Mouse (Mus musculus) T-cell, adult 2 months (primary cell): ENCODE data around the gene Heg1.
A peak's percentile ranks its signal among the peaks of the same experiment; 100 is the strongest.

Source experiments
- DNase-seq: peaks from one replicate; pipeline ENCODE4 v3.0.0; 2022; ENCODE audit warnings: low spot score

Heg1 gene

GRCm38 (mm10) chr16:33705258-33705657 is 21.1 kb downstream of the Heg1 start:
- DNase-seq: peak; percentile 39

GRCm38 (mm10) chr16:33706111-33706890 is 22.1 kb downstream of the Heg1 start:
- DNase-seq: no peak

- peak; percentile 82 for DNase-seq
Observed at GRCm38 (mm10) chr16:33708031-33708430, 23.9 kb downstream of the Heg1 start.

- DNase-seq: no peak
Observed at GRCm38 (mm10) chr16:33708585-33709397, 24.6 kb downstream of the Heg1 start.

- peak; percentile 87 for DNase-seq
Observed at GRCm38 (mm10) chr16:33714271-33714670, 30.1 kb downstream of the Heg1 start.

- DNase-seq: no peak
Observed at GRCm38 (mm10) chr16:33723241-33723640, 39.1 kb downstream of the Heg1 start.

- no peak for DNase-seq
Observed at GRCm38 (mm10) chr16:33723983-33724382, 39.8 kb downstream of the Heg1 start.

- no peak for DNase-seq
Observed at GRCm38 (mm10) chr16:33726261-33726660, 42.1 kb downstream of the Heg1 start.

- DNase-seq: no peak
Observed at GRCm38 (mm10) chr16:33726892-33727291, 42.7 kb downstream of the Heg1 start.

GRCm38 (mm10) chr16:33728427-33728826 is 44.3 kb downstream of the Heg1 start:
- DNase-seq: no peak

- DNase-seq: no peak
Observed at GRCm38 (mm10) chr16:33731291-33731690, 47.1 kb downstream of the Heg1 start.

- no peak for DNase-seq
Observed at GRCm38 (mm10) chr16:33732237-33732749, 48.1 kb downstream of the Heg1 start.

- no peak for DNase-seq
Observed at GRCm38 (mm10) chr16:33732846-33733580, 48.8 kb downstream of the Heg1 start.

GRCm38 (mm10) chr16:33733864-33734263 is 49.7 kb downstream of the Heg1 start:
- no peak for DNase-seq

GRCm38 (mm10) chr16:33734545-33734944 is 50.4 kb downstream of the Heg1 start:
- DNase-seq: no peak

GRCm38 (mm10) chr16:33735238-33735637 is 51.1 kb downstream of the Heg1 start:
- no peak for DNase-seq

- no peak for DNase-seq
Observed at GRCm38 (mm10) chr16:33735791-33736190, 51.6 kb downstream of the Heg1 start.

GRCm38 (mm10) chr16:33736746-33737145 is 52.6 kb downstream of the Heg1 start:
- DNase-seq: no peak

- DNase-seq: no peak
Observed at GRCm38 (mm10) chr16:33738949-33739719, 55.0 kb downstream of the Heg1 start.

- peak; percentile 28 for DNase-seq
Observed at GRCm38 (mm10) chr16:33739802-33740201, 55.6 kb downstream of the Heg1 start.

- no peak for DNase-seq
Observed at GRCm38 (mm10) chr16:33740416-33740815, 56.2 kb downstream of the Heg1 start.
